Mouse (Mus musculus): ENCODE data around the gene Cdca3.
"Not testable (repeated sequence)": the region's sequence is repeated elsewhere in the genome, so short reads cannot be mapped to it uniquely, and the experiment has no call there.

The Cdca3 gene

DNA sequence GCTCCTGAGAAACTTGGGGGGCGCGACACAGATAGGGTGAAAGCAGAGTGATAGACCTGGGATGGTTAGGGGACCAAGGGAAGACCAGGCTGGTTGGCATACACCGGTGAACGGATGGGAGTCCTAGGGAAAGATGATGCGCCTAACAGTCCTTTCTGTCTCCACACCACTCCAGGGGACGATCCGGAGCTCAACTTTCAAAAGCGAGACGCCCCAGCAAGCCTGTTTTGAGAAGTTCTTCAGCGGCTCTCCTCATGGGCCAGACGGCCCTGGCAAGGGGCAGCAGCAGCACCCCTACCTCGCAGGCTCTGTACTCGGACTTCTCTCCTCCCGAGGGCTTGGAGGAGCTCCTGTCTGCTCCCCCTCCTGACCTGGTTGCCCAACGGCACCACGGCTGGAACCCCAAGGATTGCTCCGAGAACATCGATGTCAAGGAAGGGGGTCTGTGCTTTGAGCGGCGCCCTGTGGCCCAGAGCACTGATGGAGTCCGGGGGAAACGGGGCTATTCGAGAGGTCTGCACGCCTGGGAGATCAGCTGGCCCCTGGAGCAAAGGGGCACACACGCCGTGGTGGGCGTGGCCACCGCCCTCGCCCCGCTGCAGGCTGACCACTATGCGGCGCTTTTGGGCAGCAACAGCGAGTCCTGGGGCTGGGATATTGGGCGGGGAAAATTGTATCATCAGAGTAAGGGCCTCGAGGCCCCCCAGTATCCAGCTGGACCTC is 20.1 kb upstream of the Cdca3 start:
- peak; percentile 77 to 83 for DNase-seq (ENCODE audit: low spot score in 2 of 2)

DNA sequence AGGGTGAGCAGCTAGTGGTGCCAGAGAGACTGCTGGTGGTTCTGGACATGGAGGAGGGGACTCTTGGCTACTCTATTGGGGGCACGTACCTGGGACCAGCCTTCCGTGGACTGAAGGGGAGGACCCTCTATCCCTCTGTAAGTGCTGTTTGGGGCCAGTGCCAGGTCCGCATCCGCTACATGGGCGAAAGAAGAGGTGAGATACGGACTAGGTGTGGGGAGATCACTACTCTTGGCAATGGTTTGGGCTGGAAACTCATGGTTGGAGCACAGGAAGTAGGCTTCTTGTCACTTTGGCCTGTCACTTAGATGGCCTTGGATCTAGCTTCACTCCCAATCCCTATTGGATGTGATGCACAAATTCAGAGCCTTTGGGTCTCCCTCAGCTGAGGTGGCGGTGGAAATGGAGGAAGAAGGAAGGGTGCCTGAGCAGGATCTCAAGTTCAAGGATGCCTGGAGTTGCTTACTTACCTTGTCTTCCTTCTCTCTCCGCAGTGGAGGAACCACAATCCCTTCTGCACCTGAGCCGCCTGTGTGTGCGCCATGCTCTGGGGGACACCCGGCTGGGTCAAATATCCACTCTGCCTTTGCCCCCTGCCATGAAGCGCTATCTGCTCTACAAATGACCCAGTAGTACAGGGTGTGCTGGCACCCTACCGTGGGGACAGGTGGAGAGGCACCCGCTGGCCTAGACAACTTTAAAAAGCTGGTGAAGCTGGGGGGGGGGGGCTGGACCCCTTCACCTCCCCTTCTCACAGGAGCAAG is 19.4 kb upstream of the Cdca3 start:
- DNase-seq (ENCODE audit: low spot score in 2 of 2) = no peak

DNA sequence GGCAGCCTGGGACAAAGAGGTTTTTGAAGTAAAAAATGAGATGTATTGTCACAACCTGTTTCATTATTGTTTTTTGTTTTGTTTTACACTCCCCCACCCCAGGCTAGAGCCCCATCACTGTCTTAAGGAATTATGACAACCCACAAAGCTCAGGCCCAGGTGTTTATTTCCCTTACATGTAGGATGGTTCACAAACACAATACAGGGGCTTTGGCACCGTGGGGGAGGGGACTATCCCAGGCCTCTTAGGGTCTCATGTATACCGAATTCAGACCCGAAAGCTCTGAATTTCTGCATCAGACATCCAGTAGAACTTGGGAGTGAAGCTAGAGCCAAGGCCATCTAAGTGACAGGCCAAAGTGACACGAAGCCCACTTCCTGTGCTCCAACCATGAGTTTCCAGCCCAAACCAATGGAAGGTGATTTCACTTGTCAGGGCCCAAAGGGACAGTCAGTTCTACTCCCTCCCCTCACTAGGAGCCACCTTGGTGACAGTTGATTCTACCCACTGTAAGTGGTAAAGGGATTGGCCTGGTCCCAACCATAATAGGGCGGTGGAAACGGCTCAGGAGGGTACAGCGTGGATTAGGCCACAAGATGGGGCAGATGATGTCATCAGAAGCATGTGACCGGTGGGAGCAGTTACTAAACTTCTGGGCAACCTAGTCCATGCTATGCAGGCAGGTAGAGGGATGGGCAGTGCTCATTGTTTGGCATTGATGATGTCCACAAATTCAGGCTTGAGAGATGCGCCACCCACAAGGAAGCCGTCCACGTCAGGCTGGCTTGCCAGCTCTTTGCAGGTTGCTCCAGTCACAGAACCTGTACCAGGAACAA is 18.6 kb upstream of the Cdca3 start:
- not testable (repeated sequence) for DNase-seq (ENCODE audit: low spot score in 2 of 2)

DNA sequence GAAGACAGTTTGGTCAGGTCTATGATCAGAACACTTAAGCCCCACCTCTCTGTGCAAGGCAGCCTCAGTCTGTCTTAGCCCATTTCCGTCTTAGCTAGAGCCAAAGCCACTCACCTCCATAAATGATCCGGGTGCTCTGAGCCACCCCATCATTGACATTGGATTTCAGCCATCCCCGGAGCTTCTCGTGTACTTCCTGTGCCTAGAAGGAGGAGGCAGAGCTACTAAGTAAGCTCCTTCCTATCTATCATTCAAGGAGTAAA is 18.0 kb upstream of the Cdca3 start:
- no peak for DNase-seq (ENCODE audit: low spot score in 2 of 2)

DNA sequence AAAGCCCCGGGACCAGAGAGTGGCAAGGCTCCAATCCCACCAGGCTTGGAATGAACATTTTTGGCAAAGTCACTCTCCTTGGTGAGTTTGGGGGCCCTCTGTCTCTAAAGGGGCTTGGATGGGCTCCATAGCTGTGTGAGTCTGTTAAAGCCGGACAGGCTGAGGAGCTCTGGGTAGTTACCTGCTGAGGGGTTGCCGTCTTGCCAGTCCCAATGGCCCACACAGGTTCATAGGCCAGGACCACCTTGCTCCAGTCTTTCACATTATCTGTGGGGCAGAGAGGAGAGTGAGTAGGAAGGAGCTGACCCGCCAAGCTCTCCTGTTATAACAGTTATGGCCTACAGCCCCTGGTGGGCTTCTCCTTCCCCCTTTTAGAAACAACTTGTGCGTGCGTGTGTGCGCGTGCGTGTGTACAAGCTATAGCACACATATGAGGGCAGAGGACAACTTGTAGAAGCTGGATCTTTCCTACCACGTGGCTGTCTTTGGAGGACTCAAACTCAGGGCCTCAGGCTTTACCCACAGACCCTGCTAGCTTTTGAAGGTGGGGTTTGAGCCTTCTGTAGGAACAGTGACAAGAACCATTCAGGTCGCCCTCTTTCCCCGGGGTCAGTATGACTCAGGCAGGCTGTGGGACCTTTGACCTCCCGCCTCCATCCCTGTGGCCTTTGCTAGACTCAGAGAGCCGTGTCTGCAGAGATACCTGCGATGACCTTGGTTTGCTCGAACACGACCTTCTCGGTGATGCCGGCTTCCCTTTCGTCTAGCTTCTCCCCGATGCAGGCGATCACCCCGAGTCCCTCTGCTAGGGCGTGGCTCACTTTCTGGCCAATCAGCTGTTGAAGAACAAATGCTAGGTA is 17.4 kb upstream of the Cdca3 start:
- no peak for DNase-seq (ENCODE audit: low spot score in 2 of 2)

DNA sequence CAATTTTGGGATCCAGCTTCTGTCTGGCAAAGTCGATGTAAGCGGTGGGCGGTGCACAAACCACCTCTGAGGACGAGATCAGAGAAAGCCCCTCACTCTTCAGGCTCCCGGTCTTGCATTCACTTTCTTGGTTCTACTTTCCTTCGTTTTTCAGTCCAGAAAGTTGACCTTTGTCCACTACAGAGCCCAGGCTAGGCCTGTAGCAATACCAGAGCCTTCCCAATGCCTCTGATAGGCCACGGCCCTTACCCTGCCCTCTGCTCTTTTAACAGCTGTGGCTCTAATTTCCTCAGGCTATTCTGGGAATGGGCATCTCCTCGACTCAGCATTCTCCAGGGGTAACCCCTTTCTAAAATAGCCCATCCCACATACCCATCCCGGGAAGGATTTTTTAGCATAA is 16.5 kb upstream of the Cdca3 start:
- no peak for DNase-seq (ENCODE audit: low spot score in 2 of 2)

DNA sequence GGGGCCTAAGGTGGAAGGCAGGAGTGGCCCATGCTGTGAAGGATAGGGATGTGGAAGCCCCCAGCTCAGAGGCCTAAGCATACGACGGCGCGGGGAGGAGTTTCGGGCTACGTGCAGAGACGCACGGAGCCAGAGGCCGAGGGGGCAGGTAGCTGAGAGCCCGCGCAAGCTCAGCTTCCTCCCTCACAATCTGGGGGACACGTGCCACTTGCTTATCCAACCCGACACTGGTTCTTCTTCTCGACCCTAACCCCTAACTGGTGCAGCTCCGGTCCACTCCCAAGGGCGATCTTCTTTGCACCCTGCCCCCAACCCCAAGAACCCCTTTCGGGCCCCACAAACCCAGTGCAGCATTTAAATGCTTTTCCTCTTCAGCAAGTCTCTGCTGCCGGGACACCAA is 15.9 kb upstream of the Cdca3 start:
- DNase-seq (ENCODE audit: low spot score in 2 of 2) = no peak

DNA sequence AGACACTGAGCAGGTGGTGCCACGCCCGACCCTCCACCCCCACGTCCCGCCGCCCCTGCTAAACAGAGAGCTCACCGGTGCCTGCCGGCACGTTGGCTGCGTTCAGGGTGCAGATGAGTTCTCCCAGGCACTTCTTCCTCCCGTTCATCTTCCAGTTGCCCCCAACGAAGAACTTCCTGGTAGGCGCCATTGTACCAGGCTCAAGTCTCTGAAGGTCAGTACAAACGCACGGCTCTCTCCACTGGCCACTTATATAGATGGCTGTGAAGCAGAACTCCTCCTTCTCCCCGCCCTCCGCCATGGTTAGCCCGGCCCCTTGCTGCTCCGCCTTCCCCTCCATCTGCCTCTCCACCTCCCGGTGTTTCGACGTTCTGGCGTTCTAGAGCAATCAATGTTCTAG is 15.4 kb upstream of the Cdca3 start, which contains the start of gene Tpi1:
TSS of gene Tpi1 (minus strand) at position 364 of the 400 bp plus-strand sequence.
- peak; percentile 85 to 89 for DNase-seq (ENCODE audit: low spot score in 2 of 2)

DNA sequence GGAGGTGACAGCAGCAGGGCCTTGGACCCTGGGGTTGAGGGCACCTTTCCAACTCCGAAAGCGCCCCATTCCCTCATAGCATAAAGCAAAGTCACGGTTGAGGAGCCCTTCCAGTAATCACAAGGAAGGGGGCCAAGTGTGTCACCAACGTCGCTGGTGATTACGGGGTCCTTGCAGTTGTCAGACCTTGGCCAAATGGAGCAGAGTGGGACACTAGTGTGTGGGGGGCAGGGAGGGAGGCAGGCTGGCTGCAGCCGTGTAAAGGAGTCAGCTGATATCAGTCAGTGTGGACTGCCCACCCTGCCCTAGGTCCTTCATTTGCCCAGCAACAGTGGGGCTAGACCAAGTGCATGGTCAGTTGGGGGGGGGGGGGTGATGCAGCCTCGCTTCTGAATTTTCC is 14.9 kb upstream of the Cdca3 start:
- no peak for DNase-seq (ENCODE audit: low spot score in 2 of 2)

DNA sequence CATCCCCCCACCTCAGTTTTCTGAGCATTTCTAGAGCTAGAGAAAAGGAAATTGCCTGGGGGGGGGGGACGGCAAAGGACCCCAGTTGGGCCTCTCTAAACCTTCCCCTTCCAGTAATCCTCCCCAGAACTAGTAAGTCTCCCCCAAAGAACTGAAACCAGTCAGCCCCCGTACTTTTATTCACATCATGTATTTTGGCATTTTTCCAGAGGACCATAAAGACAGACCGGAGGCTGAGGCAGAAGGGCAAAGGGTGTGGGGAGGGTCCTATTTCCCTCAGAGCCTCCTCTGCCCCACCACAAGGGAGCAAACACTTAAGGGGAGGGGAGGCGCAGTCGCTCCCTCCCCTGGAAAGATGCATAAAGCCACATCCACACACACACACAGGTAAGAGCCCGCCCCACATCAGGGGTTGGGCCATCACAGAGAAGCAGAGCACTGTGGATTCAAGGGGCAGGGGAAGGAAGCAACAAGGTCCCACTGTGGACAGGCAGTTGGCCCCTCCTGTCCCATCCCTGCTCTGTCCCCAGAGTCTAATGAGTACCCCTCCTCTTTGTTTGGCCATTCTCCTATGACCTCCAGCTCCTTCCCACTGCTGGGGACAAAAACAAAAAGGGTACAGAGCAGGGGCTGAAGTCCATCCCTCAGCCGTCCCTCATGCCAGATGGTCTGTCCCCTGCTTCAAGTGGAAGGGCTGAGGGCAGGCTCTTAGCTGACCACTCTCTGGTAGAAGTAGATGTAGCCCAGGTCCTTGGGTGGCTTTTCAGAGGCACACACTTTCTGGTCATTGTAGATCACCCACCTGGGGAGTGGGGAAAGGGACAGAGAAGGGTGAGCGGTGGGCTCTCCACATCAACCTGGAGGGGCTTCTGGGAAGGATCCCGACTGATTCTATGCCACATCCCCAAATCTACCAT is 14.2 kb upstream of the Cdca3 start:
- DNase-seq (ENCODE audit: low spot score in 2 of 2) = no peak

DNA sequence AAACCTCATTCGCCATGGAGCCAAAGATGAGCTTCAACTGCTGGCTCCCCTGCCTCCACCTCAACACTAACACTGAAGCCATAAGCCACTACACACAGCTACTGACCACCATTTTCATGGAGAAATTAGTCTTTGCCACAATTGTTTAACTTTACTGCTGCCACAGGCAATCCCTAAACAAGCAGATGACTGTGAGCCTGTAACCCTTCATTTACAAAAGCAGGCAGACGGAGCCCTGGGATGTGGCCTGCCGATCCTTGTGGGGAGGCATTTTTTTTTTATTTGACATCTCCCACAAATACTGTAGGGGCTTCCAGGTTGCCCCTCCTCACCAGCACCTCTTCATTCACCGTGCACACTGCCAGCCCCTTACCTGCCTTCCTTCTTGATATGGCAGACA is 12.7 kb upstream of the Cdca3 start:
- no peak for DNase-seq (ENCODE audit: low spot score in 2 of 2)

DNA sequence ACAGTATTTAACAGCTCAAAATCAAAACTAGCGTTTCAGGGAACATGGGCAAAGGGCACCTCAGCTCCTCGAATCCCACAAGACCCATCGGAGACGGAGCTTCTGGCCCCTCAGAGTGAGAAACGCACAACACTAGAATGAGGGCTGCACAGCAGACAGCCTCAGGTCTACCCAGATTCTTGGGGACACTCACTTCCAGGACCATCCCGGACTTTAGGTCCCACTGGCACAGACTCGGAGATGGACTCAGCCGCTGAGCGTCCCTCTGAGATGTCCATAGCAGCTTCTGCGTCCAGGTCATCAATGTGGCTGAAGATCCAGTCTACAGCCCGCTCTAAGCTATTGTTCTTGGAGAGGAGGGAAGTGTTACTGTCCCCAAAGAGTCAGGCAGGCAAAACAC is 12.2 kb upstream of the Cdca3 start:
- no peak for DNase-seq (ENCODE audit: low spot score in 2 of 2)

DNA sequence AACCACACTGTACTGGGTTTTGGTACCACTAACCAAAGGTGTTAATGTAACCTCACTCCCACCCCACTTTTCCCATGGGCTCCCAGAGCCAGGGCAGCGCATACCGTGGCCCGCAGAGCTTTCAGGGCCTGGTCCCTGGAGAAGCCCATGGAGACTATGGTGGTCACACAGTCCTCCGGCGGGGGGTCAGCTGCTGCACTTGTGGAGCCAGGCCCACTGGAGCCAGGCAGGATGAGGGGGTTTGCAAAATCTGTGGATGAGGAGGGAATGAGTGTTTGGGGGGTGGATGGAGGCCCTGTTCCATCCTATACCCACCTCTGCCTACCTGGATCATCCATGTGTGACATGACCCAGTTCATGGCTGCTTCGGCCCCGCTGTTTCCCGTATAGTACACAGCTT is 11.8 kb upstream of the Cdca3 start:
- no peak for DNase-seq (ENCODE audit: low spot score in 2 of 2)

DNA sequence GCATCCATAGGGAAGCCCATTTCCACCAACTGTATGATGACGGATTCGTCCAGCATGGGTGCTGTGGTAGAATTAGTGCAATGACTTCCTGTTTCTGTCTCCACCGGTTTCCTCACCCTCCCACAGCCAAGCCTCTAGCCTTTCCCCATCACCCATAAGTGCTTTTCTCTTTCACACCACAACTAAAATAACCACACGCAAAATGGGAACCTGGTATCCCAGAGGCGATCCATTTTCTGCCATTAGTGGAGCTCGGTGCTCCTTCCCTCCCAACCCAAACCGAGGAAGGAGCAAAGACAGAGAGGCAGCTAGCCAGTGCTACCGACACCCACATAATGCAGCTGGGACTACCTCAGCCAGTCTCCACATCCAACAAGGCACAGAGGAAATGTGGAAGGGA is 11.4 kb upstream of the Cdca3 start:
- no peak for DNase-seq (ENCODE audit: low spot score in 2 of 2)

DNA sequence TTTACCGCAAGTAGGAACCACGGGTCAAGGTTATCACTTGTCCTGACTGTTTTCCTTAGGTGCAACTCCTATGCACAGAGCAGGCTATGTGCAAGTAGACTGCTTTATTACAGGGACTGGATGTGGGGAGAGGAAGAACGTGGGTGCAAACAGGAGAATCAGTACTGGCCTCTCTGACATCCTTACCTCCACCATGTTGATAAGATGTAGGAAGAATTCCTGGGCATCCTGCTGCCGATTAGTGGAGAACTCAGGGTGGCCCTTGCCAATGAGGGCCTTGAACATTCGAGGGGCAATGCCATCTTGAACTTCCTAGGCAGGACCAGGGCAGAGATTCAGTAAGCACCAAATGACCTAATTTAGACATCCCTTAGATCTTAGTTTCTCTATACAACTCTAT is 8.5 kb upstream of the Cdca3 start:
- no peak for DNase-seq (ENCODE audit: low spot score in 2 of 2)

DNA sequence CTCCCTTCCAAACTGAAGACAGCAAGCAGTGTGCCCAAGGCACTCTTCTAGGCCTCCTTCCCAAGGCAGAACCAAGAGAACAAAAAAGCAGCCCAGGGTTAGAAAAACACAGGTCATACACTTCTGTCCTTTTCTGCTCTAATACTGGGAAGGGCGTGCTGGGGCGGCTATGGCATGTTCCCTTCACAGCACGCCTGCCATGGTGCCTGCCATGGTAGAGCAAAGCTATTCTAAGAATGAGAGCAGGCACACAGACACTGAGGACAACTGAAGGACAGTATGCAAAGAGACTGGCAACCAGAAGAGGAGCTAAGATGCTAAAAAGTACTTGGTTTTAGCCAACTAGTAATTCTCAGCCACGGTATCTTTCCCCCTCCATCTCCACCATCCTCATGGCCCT is 7.3 kb upstream of the Cdca3 start:
- DNase-seq (ENCODE audit: low spot score in 2 of 2) = no peak

DNA sequence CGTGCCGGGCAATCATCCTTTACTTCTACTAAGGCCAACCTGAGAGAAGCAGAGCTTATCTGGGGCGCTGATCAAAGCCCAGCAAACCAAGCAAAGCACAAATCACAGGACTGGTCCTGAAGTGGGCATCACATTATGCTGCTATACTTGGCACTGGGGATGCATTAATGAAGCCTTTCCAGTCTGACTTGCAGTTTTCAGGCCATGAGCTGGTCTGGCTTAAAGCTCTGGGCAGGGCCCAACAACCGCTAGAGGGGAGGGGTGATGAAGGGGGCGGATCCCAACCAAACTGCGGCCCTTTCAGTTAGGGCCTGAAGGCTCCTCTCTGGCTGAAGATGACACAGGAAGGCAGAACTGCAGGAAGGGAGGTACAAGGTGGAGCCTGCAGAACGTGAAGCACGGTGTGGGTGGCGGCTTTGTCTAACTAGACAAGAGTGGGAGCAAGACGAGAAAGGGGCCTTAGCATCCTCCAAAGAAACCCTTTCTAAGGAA is 1.2 kb upstream of the Cdca3 start:
- DNase-seq (ENCODE audit: low spot score in 2 of 2) = peak in 1 of 2 experiments; percentile 46

DNA sequence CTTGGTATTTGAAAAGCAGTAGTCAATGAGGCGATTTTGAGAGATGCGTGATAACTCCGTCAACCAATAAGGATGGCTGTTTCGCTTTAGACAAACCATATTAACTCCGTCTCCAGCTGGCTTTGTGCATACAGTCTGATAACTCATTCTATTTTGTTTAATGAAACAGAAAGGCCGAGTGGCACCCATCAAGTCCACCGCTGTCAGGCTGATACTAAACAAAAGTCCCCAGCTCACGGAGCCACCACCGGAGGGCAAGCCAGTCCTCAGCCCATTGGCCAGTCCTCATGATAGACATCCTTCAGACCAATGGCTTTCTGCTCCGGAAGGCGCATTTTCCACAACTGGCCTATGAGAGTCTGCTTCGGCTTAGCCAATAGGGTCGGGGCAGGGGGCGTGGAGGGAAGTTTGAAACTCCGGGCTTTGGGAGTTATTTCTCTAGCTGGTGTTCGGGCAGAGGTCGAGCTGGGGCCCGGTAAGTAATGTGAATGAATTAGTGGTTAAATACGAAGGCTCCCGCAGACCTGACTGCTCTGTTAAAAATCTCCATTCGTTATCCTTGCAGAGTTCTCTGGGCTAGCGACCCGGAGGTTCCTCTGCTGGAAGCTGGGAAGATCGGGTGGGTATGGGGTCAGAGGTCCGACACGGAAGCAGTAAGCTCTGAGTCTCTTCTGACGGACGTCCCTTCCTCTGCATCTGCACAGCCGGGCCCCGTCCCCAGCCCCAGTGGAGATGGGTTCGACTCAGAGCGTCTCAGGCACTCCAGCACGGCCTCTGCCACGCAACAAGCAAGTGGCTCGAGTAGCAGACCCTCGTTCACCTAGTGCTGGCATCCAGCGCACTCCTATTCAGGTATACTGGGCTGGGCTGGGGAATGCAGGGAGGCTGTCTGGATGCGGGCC is 703 bp downstream of the Cdca3 start:
- DNase-seq (ENCODE audit: low spot score in 2 of 2) = peak; percentile 86 to 87

DNA sequence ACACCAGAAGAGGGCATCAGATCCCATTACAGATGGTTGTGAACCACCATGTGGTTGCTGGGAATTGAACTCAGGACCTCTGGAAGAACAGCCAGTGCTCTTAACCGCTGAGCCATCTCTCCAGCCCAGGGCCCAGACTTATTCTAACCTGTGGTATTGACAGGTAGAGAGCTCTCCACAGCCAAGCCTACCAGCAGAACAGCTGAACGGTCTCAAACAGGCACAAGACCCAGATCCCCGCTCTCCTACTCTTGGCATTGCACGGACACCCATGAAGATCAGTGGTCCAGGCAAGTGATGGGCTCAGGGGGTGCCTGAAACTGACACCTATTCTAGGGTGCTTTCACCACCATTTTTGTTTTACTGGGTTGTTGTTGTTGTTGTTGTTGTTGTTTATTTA is 1.9 kb downstream of the Cdca3 start:
- not testable (repeated sequence) for DNase-seq (ENCODE audit: low spot score in 2 of 2)
